Mouse (Mus musculus): ENCODE measurements around the gene Adh6b. TPM values are rescaled to one million over a fixed set of nuclear protein-coding genes. Genes with fewer than 3 reads are reported as not detected.

Gene Adh6b
- polyA plus RNA-seq, 2 experiments = 0.68 to 1.6 TPM

DNA sequence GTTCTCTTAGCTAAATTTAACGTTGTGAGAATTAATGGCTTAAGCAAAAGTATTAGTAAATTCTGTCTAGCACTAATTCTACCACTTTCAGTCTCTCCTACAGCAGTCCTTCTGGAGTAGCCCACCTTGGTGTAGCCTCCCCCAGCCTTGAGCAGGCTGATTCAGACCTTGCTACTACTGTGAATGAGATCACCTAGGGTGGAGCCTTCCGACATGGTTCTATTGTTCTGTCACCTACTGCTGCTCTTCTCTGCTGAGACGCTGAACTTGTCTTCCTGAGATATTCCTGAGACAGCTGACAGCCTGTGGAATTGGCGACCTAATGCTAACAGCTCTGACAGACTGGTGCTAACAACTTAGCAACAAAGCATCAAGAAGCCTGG, 37.1 kb upstream of the Adh6b start:
- no peaks in the 10 kb centered on the region for H3K27me3 ChIP-seq (ENCODE audit: control insufficient read depth, insufficient read depth, low read length)
- no peak overlapping the region for H3K9ac ChIP-seq (ENCODE audit: low read depth, low read length, severe bottlenecking)
- 46% methylated on average over 4 of the region's 4 CpGs for WGBS
- no peak for TF ChIP-seq POLR2A (IDR thresholded peaks at IDR 0.05; ENCODE audit: borderline replicate concordance, extremely low read depth, insufficient read depth, insufficient read length)
- H3K4me3 ChIP-seq (replicated peaks; ENCODE audit: low read length) = no peak overlapping the region
- H3K4me1 ChIP-seq (ENCODE audit: control insufficient read depth, insufficient read depth, low read length) = peaks cover 8% of the 10 kb centered on the region
- DNase-seq (ENCODE audit: low spot score) = no peak
- ATAC-seq (ENCODE audit: low FRiP score, low read depth) = no peak
- H3K4me2 ChIP-seq (replicated peaks; ENCODE audit: low read depth, low read length, severe bottlenecking) = no peak overlapping the region
- no peak overlapping the region for H3K27ac ChIP-seq (replicated peaks; ENCODE audit: low read depth, low read length)
- no peaks in the 10 kb centered on the region for H3K9me3 ChIP-seq (ENCODE audit: control insufficient read depth, low read length)
- H3K36me3 ChIP-seq (ENCODE audit: control insufficient read depth, insufficient read depth, low read length) = no peaks in the 10 kb centered on the region

DNA sequence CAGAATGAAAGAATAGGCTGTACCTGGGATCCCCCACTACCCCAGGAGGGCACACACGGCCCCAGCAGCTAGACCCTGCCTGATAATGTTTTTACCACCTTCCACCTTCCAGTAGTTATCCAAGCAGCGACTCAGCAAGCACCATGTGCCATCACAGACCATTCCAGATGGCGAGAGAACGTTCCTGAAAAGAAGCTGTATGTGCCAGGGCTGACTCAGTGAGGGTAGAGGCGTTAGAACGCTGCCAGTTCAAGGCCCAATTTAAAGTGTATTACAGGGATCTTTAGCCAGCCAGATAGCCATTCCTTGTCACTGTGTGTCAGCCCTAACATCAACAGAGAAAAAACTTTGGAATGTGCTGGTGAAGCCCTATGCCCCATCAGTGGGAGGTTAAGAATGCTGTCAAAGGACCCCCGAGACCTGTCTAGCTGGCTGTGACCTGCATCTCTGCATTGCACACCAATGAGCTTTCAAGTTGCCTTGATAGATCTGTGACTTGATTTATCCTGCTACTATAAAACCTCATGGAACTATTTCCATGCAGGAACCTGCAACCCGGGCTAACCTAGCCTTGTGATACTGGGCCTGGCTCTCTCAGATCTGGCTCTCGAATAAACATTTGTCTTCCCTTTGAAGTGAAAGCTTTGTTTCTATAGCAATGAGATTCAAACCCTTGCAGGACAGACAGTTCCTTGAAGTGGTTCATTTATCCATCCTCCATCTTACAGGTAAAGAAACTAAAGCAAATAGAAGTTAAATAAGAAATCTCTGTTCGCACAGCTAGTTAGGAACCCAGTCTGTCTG, 35.9 kb upstream of the Adh6b start:
- Histone ChIP-seq H3K27me3 (ENCODE audit: control insufficient read depth, insufficient read depth, low read length) (no peaks in the 10 kb centered on the region), H3K36me3 (ENCODE audit: control insufficient read depth, insufficient read depth, low read length) (no peaks in the 10 kb centered on the region), H3K9me3 (ENCODE audit: control insufficient read depth, low read length) (no peaks in the 10 kb centered on the region), H3K4me2 (replicated peaks; ENCODE audit: low read depth, low read length, severe bottlenecking) (no peak overlapping the region), H3K27ac (replicated peaks; ENCODE audit: low read depth, low read length) (no peak overlapping the region), H3K9ac (ENCODE audit: low read depth, low read length, severe bottlenecking) (no peak overlapping the region), H3K4me3 (replicated peaks; ENCODE audit: low read length) (no peak overlapping the region), H3K4me1 (ENCODE audit: control insufficient read depth, insufficient read depth, low read length) (peaks cover 8% of the 10 kb centered on the region)
- 50% methylated on average over 10 of the region's 10 CpGs for WGBS
- no peak for TF ChIP-seq POLR2A (IDR thresholded peaks at IDR 0.05; ENCODE audit: borderline replicate concordance, extremely low read depth, insufficient read depth, insufficient read length)
- no peak for ATAC-seq (ENCODE audit: low FRiP score, low read depth)
- DNase-seq (ENCODE audit: low spot score) = no peak

DNA sequence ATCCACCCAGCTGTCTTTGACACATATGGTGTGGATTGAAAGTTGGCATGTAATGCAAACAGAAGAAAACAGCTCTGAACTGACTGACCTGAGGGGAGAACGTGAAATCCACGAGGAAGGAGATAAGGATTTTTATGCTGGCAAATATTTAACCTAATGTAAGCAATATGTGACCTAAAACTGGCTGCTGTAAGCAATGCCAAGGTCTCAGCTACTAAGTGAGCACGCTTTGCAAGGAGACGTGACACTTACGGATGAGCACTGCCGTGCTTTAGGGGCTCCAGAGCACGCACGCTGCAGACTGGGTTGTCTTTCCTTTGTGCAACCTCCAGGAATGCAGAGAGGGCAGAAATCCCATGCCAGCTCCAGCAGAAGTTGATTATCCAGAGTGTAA, 35.3 kb upstream of the Adh6b start:
- no peak overlapping the region for H3K4me3 ChIP-seq (replicated peaks; ENCODE audit: low read length)
- ATAC-seq (ENCODE audit: low FRiP score, low read depth) = 0 out of 2 replicates have a peak, but pooled peaks have one; percentile 41
- H3K4me2 ChIP-seq (replicated peaks; ENCODE audit: low read depth, low read length, severe bottlenecking) = no peak overlapping the region
- H3K4me1 ChIP-seq (ENCODE audit: control insufficient read depth, insufficient read depth, low read length) = peaks cover 8% of the 10 kb centered on the region
- H3K9ac ChIP-seq (ENCODE audit: low read depth, low read length, severe bottlenecking) = no peak overlapping the region
- no peak overlapping the region for H3K27ac ChIP-seq (replicated peaks; ENCODE audit: low read depth, low read length)
- DNase-seq (ENCODE audit: low spot score) = peak; percentile 40
- no peaks in the 10 kb centered on the region for H3K9me3 ChIP-seq (ENCODE audit: control insufficient read depth, low read length)
- WGBS = 25% methylated on average over 8 of the region's 8 CpGs
- TF ChIP-seq POLR2A (IDR thresholded peaks at IDR 0.05; ENCODE audit: borderline replicate concordance, extremely low read depth, insufficient read depth, insufficient read length) = no peak
- H3K36me3 ChIP-seq (ENCODE audit: control insufficient read depth, insufficient read depth, low read length) = no peaks in the 10 kb centered on the region
- no peaks in the 10 kb centered on the region for H3K27me3 ChIP-seq (ENCODE audit: control insufficient read depth, insufficient read depth, low read length)

DNA sequence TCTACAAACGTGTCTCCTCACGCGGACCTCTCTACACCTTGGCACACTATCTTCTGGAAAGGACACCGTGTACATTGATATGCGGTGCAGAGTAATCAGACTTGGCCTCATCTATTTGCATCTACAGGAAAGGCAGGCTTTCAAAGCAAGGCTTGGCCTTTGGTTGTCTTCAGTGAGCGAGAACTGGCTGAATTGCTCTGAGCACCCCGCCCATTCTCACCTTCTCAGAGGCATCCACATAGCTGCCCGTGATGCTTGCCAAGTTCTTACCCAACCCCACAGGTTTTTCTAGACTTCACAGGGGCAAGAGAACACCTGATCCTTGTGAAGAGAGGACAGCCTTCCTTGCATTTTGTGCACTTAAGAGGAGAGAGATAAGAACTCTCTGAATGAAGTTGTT, 31.7 kb upstream of the Adh6b start:
- Histone ChIP-seq H3K9me3 (ENCODE audit: control insufficient read depth, low read length) (no peaks in the 10 kb centered on the region), H3K9ac (ENCODE audit: low read depth, low read length, severe bottlenecking) (no peak overlapping the region), H3K4me1 (ENCODE audit: control insufficient read depth, insufficient read depth, low read length) (peaks cover 3% of the 10 kb centered on the region; the same call in 1 of the 2 replicates), H3K27ac (replicated peaks; ENCODE audit: low read depth, low read length) (no peak overlapping the region), H3K27me3 (ENCODE audit: control insufficient read depth, insufficient read depth, low read length) (no peaks in the 10 kb centered on the region), H3K4me2 (replicated peaks; ENCODE audit: low read depth, low read length, severe bottlenecking) (no peak overlapping the region), H3K4me3 (replicated peaks; ENCODE audit: low read length) (no peak overlapping the region), H3K36me3 (ENCODE audit: control insufficient read depth, insufficient read depth, low read length) (no peaks in the 10 kb centered on the region)
- no peak for TF ChIP-seq POLR2A (IDR thresholded peaks at IDR 0.05; ENCODE audit: borderline replicate concordance, extremely low read depth, insufficient read depth, insufficient read length)
- 81% methylated on average over 8 of the region's 8 CpGs for WGBS
- ATAC-seq (ENCODE audit: low FRiP score, low read depth) (no peak), DNase-seq (ENCODE audit: low spot score) (no peak)

DNA sequence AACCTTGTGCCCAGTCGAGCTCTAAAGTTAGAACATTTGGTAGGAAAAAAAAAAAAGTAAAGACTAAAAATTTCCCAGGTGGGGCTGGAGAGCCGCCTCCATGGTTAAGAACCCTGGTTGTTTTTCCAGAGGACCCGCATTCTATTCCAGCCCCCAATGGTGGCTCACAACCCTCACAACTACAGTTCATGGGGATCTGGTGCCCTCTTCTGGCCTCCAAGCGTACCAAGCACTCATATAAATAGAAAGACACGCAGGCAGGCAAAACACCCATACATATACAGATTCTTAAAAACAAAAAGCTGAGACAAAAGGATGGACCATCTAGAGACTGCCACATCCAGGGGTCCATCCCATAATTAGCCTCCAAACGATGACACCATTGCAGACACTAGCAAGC, 30.6 kb upstream of the Adh6b start:
- ATAC-seq (ENCODE audit: low FRiP score, low read depth) (no peak), DNase-seq (ENCODE audit: low spot score) (no peak)
- 92% methylated on average over 6 of the region's 6 CpGs for WGBS
- H3K27me3 ChIP-seq (ENCODE audit: control insufficient read depth, insufficient read depth, low read length) = no peaks in the 10 kb centered on the region
- 0 out of 2 replicates have a peak, but pooled peaks cover 3% of the 10 kb centered on the region for H3K4me1 ChIP-seq (ENCODE audit: control insufficient read depth, insufficient read depth, low read length)
- H3K4me2 ChIP-seq (replicated peaks; ENCODE audit: low read depth, low read length, severe bottlenecking) = no peak overlapping the region
- no peak for TF ChIP-seq POLR2A (IDR thresholded peaks at IDR 0.05; ENCODE audit: borderline replicate concordance, extremely low read depth, insufficient read depth, insufficient read length)
- H3K9ac ChIP-seq (ENCODE audit: low read depth, low read length, severe bottlenecking) = no peak overlapping the region
- no peak overlapping the region for H3K4me3 ChIP-seq (replicated peaks; ENCODE audit: low read length)
- no peak overlapping the region for H3K27ac ChIP-seq (replicated peaks; ENCODE audit: low read depth, low read length)
- no peaks in the 10 kb centered on the region for H3K9me3 ChIP-seq (ENCODE audit: control insufficient read depth, low read length)
- H3K36me3 ChIP-seq (ENCODE audit: control insufficient read depth, insufficient read depth, low read length) = no peaks in the 10 kb centered on the region
